Mouse (Mus musculus) left cerebral cortex, postnatal 10 days (tissue): ENCODE measurements around the gene Lct. TPM values are rescaled to one million over a fixed set of nuclear protein-coding genes. Genes with fewer than 3 reads are reported as not detected.

ENCODE experiments used
- total RNA-seq, 2 experiments: library from RNA; stranded (reverse); gene quantifications; 2 replicates each; pipeline ENCODE4 v1.2.3; 2021

Gene Lct
- total RNA-seq, 2 experiments from 2014 or later: 5.4 to 6.1 TPM

Other genes with a start within 250 kb of the Lct start
- 1 to 10 TPM; 8.7 to 9.8 TPM for gene Zranb3, start 225.3 kb downstream of the Lct start, total RNA-seq
- 100 to 1,000 TPM; 327 to 329 TPM for gene R3hdm1, start 225.0 kb downstream of the Lct start, total RNA-seq
- 10 to 100 TPM; 49.6 to 53.1 TPM for gene Ubxn4, start 84.4 kb downstream of the Lct start, total RNA-seq
- gene Mcm6, start 31.3 kb upstream of the Lct start, total RNA-seq: 10 to 100 TPM; 14.6 to 15.6 TPM
- gene Dars, start 89.0 kb upstream of the Lct start, total RNA-seq: 10 to 100 TPM; 64.0 to 67.9 TPM